Mouse (Mus musculus) embryonic facial prominence, embryonic 13.5 days (tissue): ENCODE results near the gene Npas1. TPM values are rescaled to one million over a fixed set of nuclear protein-coding genes. Genes with fewer than 3 reads are reported as not detected.

Experiments
- ATAC-seq: fragments of 200-750 bp; cut with Nextera tagmentation; 2 replicates; pipeline ENCODE4 v1.8.0; 2017; ENCODE audit warnings: low read depth; ENCODE audit not compliant: insufficient number of reproducible peaks, insufficient read depth, low FRiP score, low TSS enrichment
- H3K27ac ChIP-seq: fragments of 300-500 bp; sonication (generic); 2 replicates; pipeline ENCODE4 v1.5.1; 2015; ENCODE audit warnings: moderate library complexity, mild to moderate bottlenecking, inconsistent platforms
- H3K27me3 ChIP-seq: fragments of 300-500 bp; sonication (generic); 2 replicates; pipeline ENCODE4 v1.6.1; 2015; ENCODE audit warnings: mild to moderate bottlenecking, inconsistent platforms
- H3K36me3 ChIP-seq: fragments of 300-500 bp; sonication (generic); 2 replicates; pipeline ENCODE4 v1.6.1; 2015; ENCODE audit warnings: mild to moderate bottlenecking, inconsistent platforms
- H3K4me1 ChIP-seq: fragments of 300-500 bp; sonication (generic); 2 replicates; pipeline ENCODE4 v1.6.1; 2015; ENCODE audit warnings: inconsistent platforms
- H3K4me2 ChIP-seq: fragments of 300-500 bp; sonication (generic); 2 replicates; pipeline ENCODE4 v1.6.1; 2015; ENCODE audit warnings: moderate library complexity, mild to moderate bottlenecking, inconsistent platforms
- H3K4me3 ChIP-seq: fragments of 300-500 bp; sonication (generic); 2 replicates; pipeline ENCODE4 v1.5.1; 2015; ENCODE audit warnings: mild to moderate bottlenecking, inconsistent platforms
- H3K9ac ChIP-seq: fragments of 300-500 bp; sonication (generic); 2 replicates; pipeline ENCODE4 v1.6.1; 2015; ENCODE audit warnings: mild to moderate bottlenecking, inconsistent platforms
- H3K9me3 ChIP-seq: fragments of 300-500 bp; sonication (generic); 2 replicates; pipeline ENCODE4 v1.6.1; 2016; ENCODE audit warnings: inconsistent platforms
- WGBS: fragments of 180-500 bp; shearing (Covaris S2); methylation state at CpG from one replicate; pipeline ENCODE4 v1.1.7; 2015; ENCODE audit warnings: mixed read lengths; 5-methylcytosine and 5-hydroxymethylcytosine counted together
- polyA plus RNA-seq: library from polyadenylated mRNA; unstranded; fragments of >200 nt; fragmentation: Nextera tagmentation; extraction: Ambion mirVana; gene quantifications from 2 replicates; pipeline ENCODE4 v1.2.1, GENCODE M21; 2015

The Npas1 gene
- polyA plus RNA-seq, 1 experiment from 2014 or later, result 0.42 TPM

- H3K27ac ChIP-seq, result no peak overlapping the region
- peaks cover 5% of the 10 kb centered on the region; the same call in 1 of the 2 replicates for H3K4me1 ChIP-seq
- no peaks in the 10 kb centered on the region for H3K27me3 ChIP-seq
- H3K9me3 ChIP-seq, result no peaks in the 10 kb centered on the region
- H3K36me3 ChIP-seq, result peaks cover 36% of the 10 kb centered on the region
- H3K4me2 ChIP-seq, result no peak overlapping the region
- no peak overlapping the region for H3K4me3 ChIP-seq
- no peak for ATAC-seq
- H3K9ac ChIP-seq, result no peak overlapping the region
- 35% methylated on average over 2 of the region's 2 CpGs for WGBS
Measured at GRCm38 (mm10) chr7:16493361-16493760, 15.8 kb upstream of the Npas1 start.

GRCm38 (mm10) chr7:16492211-16492610, 14.7 kb upstream of the Npas1 start:
- 64% methylated on average over 3 of the region's 3 CpGs for WGBS
- Histone ChIP-seq H3K36me3 (peaks cover 25% of the 10 kb centered on the region), H3K27ac (no peak overlapping the region), H3K4me3 (no peak overlapping the region), H3K27me3 (no peaks in the 10 kb centered on the region), H3K9ac (no peak overlapping the region), H3K4me2 (no peak overlapping the region), H3K9me3 (no peaks in the 10 kb centered on the region), H3K4me1 (peaks cover 5% of the 10 kb centered on the region; the same call in 1 of the 2 replicates)
- ATAC-seq, result no peak

GRCm38 (mm10) chr7:16491759-16492158, 14.2 kb upstream of the Npas1 start:
- Histone ChIP-seq H3K9ac (no peak overlapping the region), H3K9me3 (no peaks in the 10 kb centered on the region), H3K4me3 (no peak overlapping the region), H3K4me1 (peaks cover 5% of the 10 kb centered on the region; the same call in 1 of the 2 replicates), H3K4me2 (no peak overlapping the region), H3K27ac (no peak overlapping the region), H3K36me3 (peaks cover 20% of the 10 kb centered on the region), H3K27me3 (no peaks in the 10 kb centered on the region)
- 31% methylated on average over 3 of the region's 3 CpGs for WGBS
- peak; percentile 29; the same call in 1 of the 2 replicates for ATAC-seq

- Histone ChIP-seq H3K36me3 (0 out of 2 replicates have a peak, but pooled peaks cover 4% of the 10 kb centered on the region), H3K27me3 (no peaks in the 10 kb centered on the region), H3K4me2 (no peak overlapping the region), H3K4me1 (peaks cover 5% of the 10 kb centered on the region; the same call in 1 of the 2 replicates), H3K9me3 (no peaks in the 10 kb centered on the region), H3K9ac (no peak overlapping the region), H3K4me3 (no peak overlapping the region), H3K27ac (no peak overlapping the region)
- no peak for ATAC-seq
- WGBS, result 88% methylated on average over 9 of the region's 9 CpGs
Measured at GRCm38 (mm10) chr7:16489948-16490347, 12.4 kb upstream of the Npas1 start.

- no peaks in the 10 kb centered on the region for H3K9me3 ChIP-seq
- H3K27me3 ChIP-seq, result no peaks in the 10 kb centered on the region
- H3K4me2 ChIP-seq, result no peak overlapping the region
- no peak overlapping the region for H3K27ac ChIP-seq
- H3K36me3 ChIP-seq, result 0 out of 2 replicates have a peak, but pooled peaks cover under 1% of the 10 kb centered on the region
- H3K9ac ChIP-seq, result no peak overlapping the region
- H3K4me1 ChIP-seq, result peaks cover 5% of the 10 kb centered on the region; the same call in 1 of the 2 replicates
- H3K4me3 ChIP-seq, result no peak overlapping the region
- ATAC-seq, result no peak
Measured at GRCm38 (mm10) chr7:16488816-16489215, 11.3 kb upstream of the Npas1 start.

- Histone ChIP-seq H3K9me3 (peaks cover 4% of the 10 kb centered on the region; the same call in 1 of the 2 replicates), H3K4me2 (peak overlapping the region; percentile 54), H3K27ac (no peak overlapping the region), H3K4me3 (peak overlapping the region; percentile 33), H3K9ac (no peak overlapping the region), H3K4me1 (peaks cover 17% of the 10 kb centered on the region), H3K36me3 (no peaks in the 10 kb centered on the region), H3K27me3 (peaks cover 67% of the 10 kb centered on the region)
- WGBS, result 4% methylated on average over 34 of the region's 34 CpGs
- no peak for ATAC-seq
Measured at GRCm38 (mm10) chr7:16476600-16476989, 933 bp downstream of the Npas1 start.

GRCm38 (mm10) chr7:16475764-16476599, 1.5 kb downstream of the Npas1 start:
- Histone ChIP-seq H3K27ac (no peak overlapping the region), H3K4me1 (peaks cover 17% of the 10 kb centered on the region), H3K27me3 (peaks cover 73% of the 10 kb centered on the region), H3K9me3 (peaks cover 4% of the 10 kb centered on the region; the same call in 1 of the 2 replicates), H3K9ac (0 out of 2 replicates have a peak overlapping the region, but pooled peaks have one; percentile 40), H3K4me3 (peak overlapping the region; percentile 33), H3K4me2 (peak overlapping the region; percentile 54), H3K36me3 (no peaks in the 10 kb centered on the region)
- no peak for ATAC-seq
- under 1% methylated on average over 59 of the region's 59 CpGs for WGBS

GRCm38 (mm10) chr7:16475321-16475720, 2.2 kb downstream of the Npas1 start:
- H3K4me3 ChIP-seq, result peak overlapping the region; percentile 33
- peaks cover 79% of the 10 kb centered on the region for H3K27me3 ChIP-seq
- H3K36me3 ChIP-seq, result no peaks in the 10 kb centered on the region
- H3K4me2 ChIP-seq, result peak overlapping the region; percentile 54
- ATAC-seq, result no peak
- H3K9ac ChIP-seq, result 0 out of 2 replicates have a peak overlapping the region, but pooled peaks have one; percentile 40
- peaks cover 17% of the 10 kb centered on the region for H3K4me1 ChIP-seq
- peaks cover 4% of the 10 kb centered on the region; the same call in 1 of the 2 replicates for H3K9me3 ChIP-seq
- H3K27ac ChIP-seq, result no peak overlapping the region
- 3% methylated on average over 23 of the region's 23 CpGs for WGBS

- Histone ChIP-seq H3K4me2 (peak overlapping the region; percentile 44), H3K36me3 (no peaks in the 10 kb centered on the region), H3K9ac (peak overlapping the region; percentile 36; the same call in 1 of the 2 replicates), H3K27me3 (peaks cover 88% of the 10 kb centered on the region), H3K9me3 (peaks cover 4% of the 10 kb centered on the region; the same call in 1 of the 2 replicates), H3K27ac (no peak overlapping the region), H3K4me1 (peaks cover 17% of the 10 kb centered on the region), H3K4me3 (peak overlapping the region; percentile 31)
- 7% methylated on average over 33 of the region's 33 CpGs for WGBS
- ATAC-seq, result no peak
Measured at GRCm38 (mm10) chr7:16474445-16474844, 3.1 kb downstream of the Npas1 start.

GRCm38 (mm10) chr7:16473847-16474246, 3.7 kb downstream of the Npas1 start:
- peaks cover 4% of the 10 kb centered on the region; the same call in 1 of the 2 replicates for H3K9me3 ChIP-seq
- no peak overlapping the region for H3K4me2 ChIP-seq
- ATAC-seq, result no peak
- WGBS, result 53% methylated on average over 8 of the region's 8 CpGs
- no peak overlapping the region for H3K4me3 ChIP-seq
- peaks cover 93% of the 10 kb centered on the region for H3K27me3 ChIP-seq
- peaks cover 17% of the 10 kb centered on the region for H3K4me1 ChIP-seq
- H3K36me3 ChIP-seq, result no peaks in the 10 kb centered on the region
- H3K27ac ChIP-seq, result no peak overlapping the region
- H3K9ac ChIP-seq, result no peak overlapping the region

GRCm38 (mm10) chr7:16472116-16472709, 5.3 kb downstream of the Npas1 start:
- Histone ChIP-seq H3K9me3 (peaks cover 3% of the 10 kb centered on the region; the same call in 1 of the 2 replicates), H3K27me3 (peaks cover 92% of the 10 kb centered on the region), H3K36me3 (no peaks in the 10 kb centered on the region), H3K27ac (no peak overlapping the region), H3K9ac (no peak overlapping the region), H3K4me2 (no peak overlapping the region), H3K4me3 (no peak overlapping the region), H3K4me1 (peaks cover 17% of the 10 kb centered on the region)
- ATAC-seq, result no peak
- 6% methylated on average over 17 of the region's 17 CpGs for WGBS
